Mouse (Mus musculus): ENCODE measurements around the gene Il33.

GRCm38 (mm10) chr19:29882696-29883095, 42.2 kb upstream of the Il33 start:
- TF ChIP-seq CTCF (IDR thresholded peaks at IDR 0.05; ENCODE audit: low read depth) = no peak
- no peak for TF ChIP-seq EP300 (IDR thresholded peaks at IDR 0.05; ENCODE audit: low read depth)
